Mouse (Mus musculus): ENCODE results near the gene Drosha.
"Not testable (repeated sequence)": the region's sequence is repeated elsewhere in the genome, so short reads cannot be mapped to it uniquely, and the experiment has no call there.

Gene Drosha

GRCm38 (mm10) chr15:12824197-12824952, at the start of gene Drosha, which contains the start of gene 6030458C11Rik:
TSS of gene Drosha (plus strand) at chr15:12824815.
TSS of gene 6030458C11Rik (minus strand) at chr15:12824649.
- peak; percentile 97 for DNase-seq

- no peak for DNase-seq
Observed at GRCm38 (mm10) chr15:12781296-12781695, 43.3 kb upstream of the Drosha start.

- DNase-seq = no peak
Observed at GRCm38 (mm10) chr15:12781729-12782326, 42.8 kb upstream of the Drosha start.

DNA sequence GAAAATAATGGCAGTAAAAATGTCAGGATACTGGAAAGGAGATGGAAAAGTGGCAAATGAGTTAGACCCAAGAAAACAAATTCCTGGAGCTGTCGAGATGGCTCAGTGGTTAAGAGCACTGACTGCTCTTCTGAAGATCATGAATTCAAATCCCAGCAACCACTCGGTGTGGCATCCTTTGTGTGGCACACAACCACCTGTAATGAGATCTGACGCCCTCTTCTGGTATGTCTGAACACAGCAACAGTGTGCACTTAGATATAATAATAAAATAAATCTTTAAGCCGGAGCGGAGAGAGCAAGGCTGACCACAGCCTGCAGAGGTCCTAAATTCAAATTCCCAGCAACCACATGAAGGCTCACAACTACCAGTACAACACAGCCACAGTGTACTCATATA, 36.1 kb upstream of the Drosha start:
- no peak for DNase-seq

DNA sequence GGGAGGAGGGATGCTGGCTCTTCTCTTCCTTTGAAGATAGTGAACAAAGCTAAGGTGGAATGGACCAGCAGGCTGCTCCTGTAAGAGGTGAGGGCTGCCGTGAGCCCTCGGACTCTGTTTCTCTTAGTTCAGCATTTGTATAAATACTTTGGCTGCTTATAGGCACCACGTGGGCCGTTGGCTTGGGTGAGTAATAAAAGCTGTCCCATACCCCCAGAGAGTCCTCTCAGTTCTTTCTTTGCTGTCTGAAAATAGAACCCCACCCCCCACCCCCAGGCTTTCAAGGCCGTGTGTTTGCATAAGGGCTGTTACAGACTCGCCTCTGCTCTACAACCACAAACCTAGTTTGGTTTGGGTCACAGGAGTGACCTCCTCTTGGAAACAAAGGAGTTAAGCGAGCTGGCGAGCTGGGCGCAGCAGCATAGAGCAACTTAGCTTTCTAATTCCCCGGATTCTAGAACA, 35.2 kb upstream of the Drosha start:
- DNase-seq = no peak

GRCm38 (mm10) chr15:12794311-12794710, 30.3 kb upstream of the Drosha start:
- no peak for DNase-seq

DNA sequence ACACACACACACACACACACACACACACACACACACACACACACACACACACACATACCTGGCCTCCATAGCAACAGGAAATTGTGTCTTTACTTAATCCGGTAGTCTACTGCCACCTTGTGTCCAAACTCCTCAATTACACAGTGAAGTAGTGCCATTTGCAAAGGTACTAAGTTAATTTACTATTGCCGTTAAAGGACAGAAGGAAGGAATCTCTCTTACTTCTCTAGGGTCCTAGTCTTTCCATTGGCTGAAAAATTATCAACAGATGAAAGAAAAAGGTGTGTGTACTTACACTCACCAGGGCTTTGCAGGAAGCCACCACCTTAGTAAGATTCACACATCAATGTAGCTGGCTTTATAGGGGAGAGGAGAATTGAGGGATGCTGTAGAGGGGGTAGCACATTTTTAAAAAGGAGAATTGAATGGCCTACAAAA, 29.1 kb upstream of the Drosha start:
- peak; percentile 46 for DNase-seq

DNA sequence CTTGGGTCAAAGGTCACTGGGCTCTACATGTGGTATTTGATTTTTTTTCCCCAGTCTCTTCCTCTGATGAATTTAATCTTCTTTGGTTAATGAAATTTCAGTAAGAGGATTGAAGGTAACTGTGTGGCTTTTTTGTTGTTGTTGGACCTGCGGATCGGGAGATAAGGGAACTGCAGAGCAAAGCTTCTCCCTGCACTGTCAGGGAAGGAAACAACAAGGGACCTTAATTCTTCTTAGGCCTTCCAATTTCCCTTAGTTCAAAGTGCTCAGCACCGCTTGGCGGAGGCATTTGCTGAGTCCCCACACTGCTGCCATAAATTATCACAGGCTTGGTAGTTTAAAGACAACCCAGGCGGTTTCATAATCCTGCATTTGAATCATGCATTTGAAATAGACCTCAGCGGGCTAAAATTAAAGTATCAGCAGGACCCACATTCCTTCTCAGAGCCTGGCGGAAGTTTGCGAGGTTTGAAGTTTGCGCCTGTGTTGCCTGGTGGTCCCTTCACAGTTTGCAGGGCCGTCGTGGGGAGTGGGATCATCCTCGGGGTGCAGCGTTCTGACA, 28.6 kb upstream of the Drosha start:
- DNase-seq = no peak

DNA sequence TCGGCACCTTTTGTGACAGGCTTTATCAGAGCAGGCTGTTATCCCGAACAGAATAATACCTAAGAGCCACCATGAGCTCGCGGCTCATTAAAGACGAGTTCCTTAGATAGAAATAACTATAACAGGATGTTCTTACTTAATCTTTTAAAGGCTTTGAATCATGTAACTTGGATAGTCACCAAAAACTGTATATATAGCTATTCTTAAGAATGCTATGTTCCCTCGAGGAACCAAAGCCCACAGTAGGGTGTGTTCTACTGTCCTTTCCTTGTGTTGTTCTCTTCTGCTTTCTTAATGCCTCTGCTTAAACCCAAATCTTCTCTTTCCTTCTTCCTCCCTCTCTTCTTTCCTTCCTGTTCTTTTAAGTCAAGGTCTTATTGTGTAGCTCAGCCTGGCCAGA, 26.6 kb upstream of the Drosha start:
- DNase-seq = no peak

- no peak for DNase-seq
Observed at GRCm38 (mm10) chr15:12800405-12801141, 24.0 kb upstream of the Drosha start.

GRCm38 (mm10) chr15:12801142-12801506, 23.5 kb upstream of the Drosha start:
- not testable (repeated sequence) for DNase-seq

- no peak for DNase-seq
Observed at GRCm38 (mm10) chr15:12805071-12805470, 19.5 kb upstream of the Drosha start.

GRCm38 (mm10) chr15:12807088-12807487, 17.5 kb upstream of the Drosha start:
- no peak for DNase-seq

DNA sequence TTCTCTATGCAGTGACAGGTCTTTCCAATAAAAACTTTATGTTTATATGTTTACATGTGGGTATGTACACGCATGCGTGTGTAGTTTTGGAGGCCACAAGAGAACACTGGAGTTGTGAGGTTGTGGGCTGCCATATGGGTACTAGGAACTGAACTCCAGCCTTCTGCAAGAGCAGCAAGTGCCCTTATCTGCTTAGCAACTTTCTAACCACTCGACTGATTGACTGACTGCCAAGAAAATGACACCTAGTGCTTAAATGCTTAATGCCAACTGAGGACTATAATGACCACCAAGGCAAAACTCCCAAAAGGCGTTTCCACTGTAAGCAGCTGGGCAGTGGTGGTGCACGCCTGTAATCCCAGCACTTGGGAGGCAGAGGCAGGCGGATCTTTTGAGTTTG, 15.3 kb upstream of the Drosha start:
- DNase-seq = no peak

- DNase-seq = no peak
Observed at GRCm38 (mm10) chr15:12812646-12813045, 12.0 kb upstream of the Drosha start.

DNA sequence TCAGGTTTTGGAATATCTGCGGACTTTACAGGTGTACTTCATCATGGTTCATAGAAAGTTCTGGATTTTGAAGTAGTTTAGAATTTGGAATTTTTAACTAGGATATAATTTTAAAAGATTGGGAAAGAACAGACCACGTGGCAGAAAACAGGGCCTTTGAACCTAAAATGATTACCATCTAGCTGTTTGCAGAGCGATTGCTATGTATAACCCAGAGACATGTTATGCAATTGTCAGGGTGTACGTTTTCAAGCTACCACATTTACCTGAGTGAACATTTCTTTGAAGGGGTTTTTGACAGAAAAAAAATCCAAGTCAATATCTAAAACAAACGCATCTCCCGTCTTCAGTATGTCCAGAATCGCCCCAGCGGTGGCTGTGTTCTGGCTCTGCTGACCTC, 7.0 kb upstream of the Drosha start:
- no peak for DNase-seq

DNA sequence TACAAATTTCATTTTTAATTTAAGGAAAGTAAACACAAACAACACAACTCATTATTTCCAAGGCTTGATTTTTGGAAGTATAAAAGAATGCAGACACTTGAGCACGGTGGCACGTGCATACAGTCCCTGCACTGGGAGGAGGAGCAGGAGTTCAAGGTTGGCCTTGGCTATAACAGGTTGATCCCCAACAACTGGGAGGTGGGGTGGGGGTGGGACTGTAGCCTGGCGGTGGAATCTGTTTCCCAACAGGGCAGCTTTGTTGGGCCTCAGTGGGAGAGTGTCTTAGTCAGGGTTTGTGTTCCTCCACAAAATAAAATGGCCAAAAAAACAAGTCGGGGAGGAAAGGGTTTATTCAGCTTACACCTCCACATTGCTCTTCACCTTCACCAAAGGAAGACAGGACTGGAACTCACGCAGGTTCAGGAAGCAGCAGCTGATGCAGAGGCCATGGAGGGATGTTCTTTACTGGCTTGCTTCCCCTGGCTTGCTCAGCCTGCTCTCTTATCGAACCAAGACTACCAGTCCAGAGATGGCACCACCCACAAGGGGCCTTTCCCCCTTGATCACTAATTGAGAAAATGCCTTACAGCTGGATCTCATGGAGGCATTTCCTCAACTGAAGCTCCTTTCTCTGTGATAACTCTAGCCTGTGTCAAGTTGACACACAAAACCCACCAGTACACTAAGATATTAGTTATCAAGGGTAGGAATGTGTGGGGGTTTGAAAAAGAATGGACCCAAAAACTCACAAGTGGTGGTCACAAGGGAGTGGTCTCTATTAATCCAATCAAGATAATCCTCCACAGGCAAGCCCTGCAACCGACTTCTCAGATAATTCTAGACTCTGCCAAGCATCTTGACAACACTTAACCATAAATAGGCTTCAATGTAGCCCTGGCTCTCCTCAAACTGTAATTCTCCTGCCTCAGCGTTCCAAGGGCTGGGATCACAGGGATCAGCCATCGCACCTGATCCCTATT, 1.9 kb upstream of the Drosha start:
- no peak for DNase-seq

DNA sequence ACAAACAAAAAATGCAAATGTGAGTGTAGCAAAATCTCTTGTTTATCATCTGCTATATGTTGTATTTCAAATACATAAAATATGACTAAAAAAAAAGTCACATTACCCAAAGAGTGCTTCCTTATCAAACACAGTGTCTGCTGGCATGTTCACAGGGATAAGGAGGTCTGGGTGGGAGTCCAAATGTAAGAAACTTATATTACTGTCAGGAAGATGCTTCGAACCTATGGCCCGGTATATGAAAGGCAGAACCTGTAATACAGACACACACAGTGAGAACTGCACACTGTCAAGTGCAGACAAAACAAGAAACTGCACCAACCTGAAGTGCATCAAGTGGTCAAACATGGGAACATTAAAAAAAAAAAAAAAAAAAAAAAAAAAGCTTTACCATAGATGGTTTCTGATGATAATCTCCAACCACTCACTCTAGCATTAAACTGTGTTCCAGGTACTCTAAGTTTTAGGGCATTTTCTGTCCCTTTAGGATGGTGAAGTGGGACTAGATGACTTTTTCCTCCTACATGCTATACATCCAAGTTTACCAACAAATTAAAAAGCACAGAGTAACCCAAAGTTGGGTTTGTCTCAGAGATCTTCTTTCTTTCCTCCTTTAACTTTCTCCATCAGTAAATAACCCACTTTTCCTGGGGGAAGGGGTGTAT, 1.0 kb upstream of the Drosha start:
- no peak for DNase-seq

GRCm38 (mm10) chr15:12824965-12825364, 350 bp downstream of the Drosha start:
- no peak for DNase-seq

GRCm38 (mm10) chr15:12825408-12825807, 793 bp downstream of the Drosha start:
- no peak for DNase-seq

GRCm38 (mm10) chr15:12829878-12830277, 5.3 kb downstream of the Drosha start:
- no peak for DNase-seq

GRCm38 (mm10) chr15:12832599-12832998, 8.0 kb downstream of the Drosha start:
- no peak for DNase-seq

Data from layer of hippocampus, adult 9-11 months (tissue).